Mouse (Mus musculus): ENCODE results near the gene Gas8. TPM values are rescaled to one million over a fixed set of nuclear protein-coding genes. Genes with fewer than 3 reads are reported as not detected.
"Not testable (repeated sequence)": the region's sequence is repeated elsewhere in the genome, so short reads cannot be mapped to it uniquely, and the experiment has no call there.

The Gas8 gene
- 3.0 and 3.5 TPM in 2 replicates for polyA plus RNA-seq (2012; rRNA removed)

DNA sequence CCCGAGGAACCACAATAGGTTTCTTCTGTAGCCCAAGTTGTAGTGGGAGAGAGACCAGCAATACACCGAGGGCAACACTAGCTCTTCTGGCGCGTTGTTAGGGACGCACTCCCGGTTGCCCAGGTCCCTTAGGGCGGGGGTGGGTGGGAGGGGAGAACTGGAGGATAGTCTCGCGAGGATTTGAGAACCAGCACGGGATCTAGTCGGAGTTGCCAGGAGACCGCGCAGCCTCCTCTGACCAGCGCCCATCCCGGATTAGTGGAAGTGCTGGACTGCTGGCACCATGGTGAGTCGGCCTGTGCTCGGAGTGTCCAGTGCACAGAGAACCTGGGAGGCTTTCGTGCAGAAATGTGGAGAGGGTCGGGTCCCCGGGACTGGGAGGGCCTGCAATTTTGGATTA, at the start of gene Gas8:
Gene Gas8 (plus strand): TSS at position 168 of the 400 bp plus-strand sequence.
- under 1% methylated on average over 20 of the region's 20 CpGs for WGBS
- peak; percentile 65 for DNase-seq (ENCODE audit: low read depth, low spot score)

GRCm38 (mm10) chr8:123472991-123473390, 45.6 kb upstream of the Gas8 start:
- not testable (repeated sequence) for DNase-seq (ENCODE audit: low read depth, low spot score)
- 34% methylated on average over 6 of the region's 6 CpGs for WGBS

- DNase-seq (ENCODE audit: low read depth, low spot score), result not testable (repeated sequence)
- WGBS, result 67% methylated on average over 5 of the region's 5 CpGs
Observed at GRCm38 (mm10) chr8:123474549-123474948, 44.1 kb upstream of the Gas8 start.

DNA sequence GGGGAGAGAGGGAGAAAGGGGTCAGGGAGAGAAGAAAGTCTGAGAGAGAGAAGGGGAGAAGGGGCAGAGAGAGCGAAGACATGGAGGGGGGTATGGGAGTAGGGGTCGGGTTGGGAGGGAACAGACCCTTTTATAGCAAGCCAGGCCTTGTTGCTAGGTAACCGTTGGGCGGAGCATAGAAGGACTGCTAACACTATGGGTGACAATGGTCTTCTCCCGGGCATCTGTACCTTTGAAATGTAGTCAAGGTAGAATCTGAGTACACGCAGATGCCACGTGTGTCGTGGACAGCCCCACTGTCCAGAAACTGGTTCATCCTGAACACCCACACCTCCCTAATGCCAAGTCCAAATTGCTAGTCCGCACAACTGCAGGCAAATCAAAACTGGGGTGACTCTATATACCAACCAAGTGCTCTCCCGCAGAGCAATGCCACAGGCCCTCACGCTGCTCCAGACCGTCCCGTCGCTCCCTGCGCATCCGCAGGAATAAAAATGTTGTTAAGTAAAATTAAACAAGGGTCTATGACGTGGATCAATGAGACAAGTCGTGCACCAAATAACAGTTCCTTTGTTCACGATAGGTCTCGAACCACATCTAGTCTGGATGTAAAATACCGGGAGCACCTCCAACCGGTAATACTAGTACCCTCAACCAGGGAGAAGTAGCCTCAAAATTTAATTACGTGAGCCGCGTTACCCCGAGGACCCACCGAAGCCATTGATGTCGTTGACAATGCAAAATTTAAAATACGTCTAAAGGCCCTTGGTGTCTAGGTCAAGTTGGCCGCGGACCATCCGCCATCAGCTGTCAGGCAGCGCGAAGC, 41.5 kb upstream of the Gas8 start:
- WGBS, result 7% methylated on average over 34 of the region's 34 CpGs

GRCm38 (mm10) chr8:123477737-123478258, 40.8 kb upstream of the Gas8 start, which contains the start of gene Afg3l1:
Gene Afg3l1, plus strand, starts transcription at chr8:123477903.
- WGBS, result under 1% methylated on average over 58 of the region's 58 CpGs

More for the DNA sequence above, 41.5 kb upstream of the Gas8 start:
- no peak for DNase-seq (ENCODE audit: low read depth, low spot score)

DNA sequence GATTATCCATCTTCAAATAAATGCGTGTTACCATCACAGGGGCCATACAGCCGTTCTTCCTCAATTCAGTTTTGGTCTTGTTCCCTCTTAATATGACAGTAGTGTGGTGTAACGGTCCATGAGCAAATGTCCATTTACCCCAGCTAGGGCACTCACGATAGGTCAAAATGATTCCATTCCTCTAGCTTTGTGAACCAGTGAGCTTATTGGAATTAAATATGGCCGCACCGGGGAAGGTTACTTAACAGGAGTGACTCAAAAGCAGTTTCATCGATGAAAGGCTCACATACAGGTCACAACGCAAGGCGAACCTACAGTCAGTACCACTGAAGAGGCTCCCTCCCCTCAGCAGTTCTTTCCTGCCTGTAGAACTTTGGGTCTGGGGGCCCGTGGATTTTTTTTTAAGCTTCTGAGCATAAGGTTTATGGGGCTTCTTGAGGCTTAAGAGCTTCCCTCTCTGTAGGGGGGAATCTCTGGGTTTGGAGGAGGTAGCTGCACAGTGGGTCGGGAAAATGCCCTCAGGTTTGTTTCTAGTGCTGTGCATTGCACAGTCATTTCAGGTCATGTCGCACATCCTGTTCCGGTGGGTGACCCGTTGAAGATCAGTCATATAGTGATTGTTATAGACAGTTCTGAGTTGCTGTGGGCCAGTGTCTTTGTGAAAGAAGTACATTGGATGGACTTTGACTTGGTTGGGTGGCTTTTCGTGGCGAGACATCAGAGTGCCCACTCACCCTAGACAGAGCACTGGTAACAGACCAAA, 40.0 kb upstream of the Gas8 start:
- DNase-seq (ENCODE audit: low read depth, low spot score), result no peak
- 32% methylated on average over 16 of the region's 16 CpGs for WGBS

More at GRCm38 (mm10) chr8:123477737-123478258, 40.8 kb upstream of the Gas8 start, which contains the start of gene Afg3l1:
- DNase-seq (ENCODE audit: low read depth, low spot score), result peak; percentile 64

GRCm38 (mm10) chr8:123482627-123483026, 36.0 kb upstream of the Gas8 start:
- 94% methylated on average over 7 of the region's 7 CpGs for WGBS
- DNase-seq (ENCODE audit: low read depth, low spot score), result no peak

GRCm38 (mm10) chr8:123491280-123492075, 27.2 kb upstream of the Gas8 start:
- no peak for DNase-seq (ENCODE audit: low read depth, low spot score)
- WGBS, result 60% methylated on average over 15 of the region's 15 CpGs

- WGBS, result 96% methylated on average over 9 of the region's 9 CpGs
- no peak for DNase-seq (ENCODE audit: low read depth, low spot score)
Observed at GRCm38 (mm10) chr8:123492898-123493297, 25.7 kb upstream of the Gas8 start.

DNA sequence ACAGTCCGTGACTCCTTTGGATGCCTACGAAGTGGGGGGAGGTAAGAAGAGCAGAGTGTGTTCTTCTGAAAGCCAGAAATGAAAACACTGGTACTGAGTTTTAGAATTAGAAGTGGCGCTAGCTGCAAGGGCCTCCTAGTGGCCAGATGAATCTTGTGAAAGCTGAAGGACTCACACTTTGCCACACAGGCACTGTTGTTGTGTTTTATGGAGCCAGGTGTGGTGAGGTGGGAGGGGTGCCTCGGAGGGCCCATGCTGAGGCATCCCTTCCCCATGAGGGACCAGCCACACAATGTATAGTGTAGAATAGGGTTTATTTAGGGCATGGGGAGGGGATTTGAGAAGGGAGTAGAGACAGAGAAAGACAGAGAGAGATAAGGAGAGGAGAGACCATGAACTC, 20.9 kb upstream of the Gas8 start:
- no peak for DNase-seq (ENCODE audit: low read depth, low spot score)
- WGBS, result 83% methylated on average over 4 of the region's 4 CpGs

- DNase-seq (ENCODE audit: low read depth, low spot score), result no peak
- WGBS, result 88% methylated on average over 11 of the region's 11 CpGs
Observed at GRCm38 (mm10) chr8:123498963-123499362, 19.7 kb upstream of the Gas8 start.

GRCm38 (mm10) chr8:123499556-123499955, 19.1 kb upstream of the Gas8 start:
- DNase-seq (ENCODE audit: low read depth, low spot score), result no peak
- 95% methylated on average over 11 of the region's 11 CpGs for WGBS

- 87% methylated on average over 5 of the region's 5 CpGs for WGBS
- DNase-seq (ENCODE audit: low read depth, low spot score), result no peak
Observed at GRCm38 (mm10) chr8:123502192-123502591, 16.4 kb upstream of the Gas8 start.

DNA sequence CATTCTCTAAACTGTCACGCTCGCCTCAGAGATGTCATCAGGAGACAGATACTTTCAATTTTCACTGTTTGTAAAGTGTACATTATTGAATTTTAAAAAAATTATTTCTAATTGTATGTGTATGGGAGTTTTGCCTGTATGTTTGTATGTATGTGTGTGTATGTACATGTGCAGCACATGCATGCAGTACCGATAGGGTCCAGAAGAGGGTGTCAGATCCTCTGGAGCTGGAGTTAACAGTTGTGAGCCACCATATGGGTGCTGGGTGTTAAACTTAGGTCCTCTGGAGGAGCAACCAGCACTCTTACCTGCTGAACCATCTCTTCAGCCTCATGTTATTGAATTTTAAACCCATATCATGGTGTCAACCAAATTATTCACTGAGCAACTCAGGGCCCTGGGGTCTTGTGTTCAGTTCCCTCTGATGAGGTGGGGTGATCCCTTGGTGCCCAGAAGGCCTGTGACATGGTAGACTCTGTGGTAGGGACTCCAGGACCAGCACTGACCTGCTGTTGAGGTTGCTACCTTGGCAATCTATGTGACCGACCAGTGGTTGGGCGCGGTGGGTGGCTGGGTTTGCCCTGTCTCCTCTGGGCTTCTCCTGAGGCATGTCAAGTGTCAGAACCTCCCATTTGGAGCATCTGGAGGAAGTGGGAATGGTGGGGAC, 14.7 kb upstream of the Gas8 start:
- 97% methylated on average over 6 of the region's 6 CpGs for WGBS

DNA sequence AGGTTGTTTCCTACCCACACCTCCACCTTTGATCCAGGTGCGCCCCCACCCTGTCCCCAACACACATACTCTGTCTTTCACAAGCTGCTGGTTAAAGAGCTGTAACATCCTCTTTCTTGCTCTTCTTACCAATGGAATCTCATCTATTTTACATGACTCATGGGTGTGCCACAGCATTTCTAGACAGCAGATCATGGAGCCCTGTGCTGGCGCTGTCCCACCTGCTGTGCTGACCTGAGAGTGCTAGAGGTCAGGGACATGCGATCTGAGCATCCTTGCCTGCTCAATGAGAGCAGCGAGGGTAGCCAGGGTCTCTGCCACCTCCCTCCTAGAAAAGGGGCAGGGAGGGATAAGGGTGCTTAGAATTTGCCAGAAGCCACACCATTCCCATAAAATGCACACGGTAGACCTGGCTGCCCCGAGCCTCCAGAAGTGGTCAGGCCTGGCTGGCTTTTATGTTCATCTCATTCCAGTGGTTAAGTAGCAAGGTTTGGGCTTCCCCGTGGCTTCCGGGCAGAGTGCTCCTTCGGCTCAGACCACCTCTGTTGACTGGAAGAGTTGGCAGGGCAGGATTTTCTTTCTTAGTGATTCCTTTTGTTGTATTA, 13.9 kb upstream of the Gas8 start:
- 88% methylated on average over 9 of the region's 9 CpGs for WGBS

More for the DNA sequence above, 14.7 kb upstream of the Gas8 start:
- DNase-seq (ENCODE audit: low read depth, low spot score), result no peak

GRCm38 (mm10) chr8:123505267-123505666, 13.4 kb upstream of the Gas8 start:
- no peak for DNase-seq (ENCODE audit: low read depth, low spot score)
- 87% methylated on average over 4 of the region's 4 CpGs for WGBS

More for the DNA sequence above, 13.9 kb upstream of the Gas8 start:
- DNase-seq (ENCODE audit: low read depth, low spot score), result no peak

DNA sequence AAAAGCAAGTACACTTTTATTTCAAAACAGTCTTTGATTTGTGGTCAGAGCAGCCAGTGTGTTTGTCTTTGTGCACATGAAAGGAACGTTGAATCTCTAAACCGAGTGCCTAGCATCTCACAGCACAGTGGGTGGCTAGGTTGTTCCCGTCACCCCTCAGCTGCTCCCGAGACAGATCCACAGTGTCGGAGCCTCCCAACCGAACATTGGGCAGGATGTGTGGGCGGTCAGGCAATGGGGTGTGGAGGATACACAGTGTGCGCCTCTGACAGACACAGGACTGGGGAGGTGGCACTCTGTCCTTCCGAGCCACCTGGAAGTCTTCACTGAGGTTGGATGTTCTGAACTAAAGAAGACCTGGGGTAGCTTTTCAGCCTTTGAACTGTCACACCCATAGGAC, 12.9 kb upstream of the Gas8 start:
- WGBS, result 89% methylated on average over 9 of the region's 9 CpGs
- no peak for DNase-seq (ENCODE audit: low read depth, low spot score)

GRCm38 (mm10) chr8:123507153-123507552, 11.5 kb upstream of the Gas8 start:
- 95% methylated on average over 5 of the region's 5 CpGs for WGBS
- DNase-seq (ENCODE audit: low read depth, low spot score), result no peak

GRCm38 (mm10) chr8:123510819-123511218, 7.8 kb upstream of the Gas8 start:
- no peak for DNase-seq (ENCODE audit: low read depth, low spot score)
- WGBS, result 74% methylated on average over 5 of the region's 5 CpGs
